Mouse (Mus musculus): ENCODE measurements around the gene Nsl1. TPM values are rescaled to one million over a fixed set of nuclear protein-coding genes. Genes with fewer than 3 reads are reported as not detected.

Nsl1 gene
- polyA plus RNA-seq, 1 experiment from 2014 or later, result 2.4 TPM

DNA sequence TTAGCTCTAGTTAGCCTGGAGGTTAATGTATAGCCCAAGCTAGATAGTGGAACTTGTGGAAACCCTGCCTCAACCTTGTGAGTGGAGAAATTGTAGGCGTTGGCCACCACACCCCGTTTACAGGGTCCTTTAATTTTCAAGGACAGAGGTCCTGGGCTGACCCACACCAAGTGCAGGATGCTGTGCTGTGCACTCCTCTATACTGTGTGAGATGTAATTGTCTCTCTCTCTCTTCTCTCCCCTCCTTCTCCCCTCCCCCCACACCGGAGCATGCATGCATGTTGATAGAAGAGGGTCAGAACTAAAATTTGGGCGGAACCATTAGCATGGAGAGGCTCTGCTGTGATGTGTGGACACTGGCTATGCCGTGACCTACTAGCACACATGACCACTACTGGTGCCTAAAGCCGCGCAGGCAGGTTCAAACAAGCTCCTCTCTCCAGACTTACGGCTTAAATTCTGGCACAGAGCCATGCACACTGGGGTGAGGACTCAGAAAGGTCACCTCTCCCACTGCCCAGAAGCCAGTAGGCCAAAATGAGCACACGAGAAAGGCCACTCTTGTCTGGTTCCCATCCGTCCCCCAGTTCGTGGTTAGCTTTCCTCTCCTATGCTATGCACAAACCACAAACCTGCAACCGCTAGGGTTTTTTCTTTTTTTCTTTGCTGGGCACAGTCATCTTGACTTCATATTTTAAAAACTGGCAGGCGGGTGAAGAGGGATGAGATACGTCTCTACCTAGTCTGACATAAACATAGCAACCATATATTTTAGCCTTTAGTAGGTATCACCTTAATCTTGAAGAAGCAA lies 34.3 kb downstream of the Nsl1 start:
- 51% methylated on average over 14 of the region's 14 CpGs for WGBS
- peaks cover 4% of the 10 kb centered on the region; the same call in 1 of the 2 replicates for H3K4me1 ChIP-seq (ENCODE audit: control insufficient read depth, insufficient read depth, low read length)
- H3K27me3 ChIP-seq (ENCODE audit: control insufficient read depth, insufficient read depth, low read depth, low read length), result peaks cover 15% of the 10 kb centered on the region
- H3K36me3 ChIP-seq (ENCODE audit: control insufficient read depth, insufficient read depth, low read length), result no peaks in the 10 kb centered on the region
- H3K9me3 ChIP-seq (replicated peaks; ENCODE audit: control insufficient read depth, low read length, poor library complexity, severe bottlenecking), result no peaks in the 10 kb centered on the region
- peak overlapping the region; percentile 61; the same call in 1 of the 2 replicates for H3K9ac ChIP-seq (ENCODE audit: low read depth, low read length)
- H3K4me3 ChIP-seq (ENCODE audit: low read depth, low read length), result peak overlapping the region; percentile 63
- peak overlapping the region; percentile 99 for H3K4me2 ChIP-seq (ENCODE audit: low read length)
- ATAC-seq, result 0 out of 2 replicates have a peak, but pooled peaks have one; percentile 32
- H3K27ac ChIP-seq (ENCODE audit: low read length), result no peak overlapping the region

GRCm38 (mm10) chr1:191097802-191098747 lies 35.3 kb downstream of the Nsl1 start, which contains the start of gene Batf3:
Gene Batf3 (plus strand): TSS chr1:191097847.
- H3K27me3 ChIP-seq (ENCODE audit: control insufficient read depth, insufficient read depth, low read depth, low read length), result peaks cover 15% of the 10 kb centered on the region
- peak within 1 kb of the TSS; percentile 61 for H3K9ac ChIP-seq (ENCODE audit: low read depth, low read length)
- ATAC-seq, result peak; percentile 66; the same call in 1 of the 2 replicates
- H3K4me3 ChIP-seq (ENCODE audit: low read depth, low read length), result peak within 1 kb of the TSS; percentile 63
- no peak within 1 kb of the TSS for H3K27ac ChIP-seq (ENCODE audit: low read length)
- no peaks in the 10 kb centered on the region for H3K36me3 ChIP-seq (ENCODE audit: control insufficient read depth, insufficient read depth, low read length)
- no peaks in the 10 kb centered on the region for H3K9me3 ChIP-seq (replicated peaks; ENCODE audit: control insufficient read depth, low read length, poor library complexity, severe bottlenecking)
- WGBS, result 1% methylated on average over 71 of the region's 95 CpGs
- peaks cover 4% of the 10 kb centered on the region; the same call in 1 of the 2 replicates for H3K4me1 ChIP-seq (ENCODE audit: control insufficient read depth, insufficient read depth, low read length)
- peak within 1 kb of the TSS; percentile 99 for H3K4me2 ChIP-seq (ENCODE audit: low read length)

DNA sequence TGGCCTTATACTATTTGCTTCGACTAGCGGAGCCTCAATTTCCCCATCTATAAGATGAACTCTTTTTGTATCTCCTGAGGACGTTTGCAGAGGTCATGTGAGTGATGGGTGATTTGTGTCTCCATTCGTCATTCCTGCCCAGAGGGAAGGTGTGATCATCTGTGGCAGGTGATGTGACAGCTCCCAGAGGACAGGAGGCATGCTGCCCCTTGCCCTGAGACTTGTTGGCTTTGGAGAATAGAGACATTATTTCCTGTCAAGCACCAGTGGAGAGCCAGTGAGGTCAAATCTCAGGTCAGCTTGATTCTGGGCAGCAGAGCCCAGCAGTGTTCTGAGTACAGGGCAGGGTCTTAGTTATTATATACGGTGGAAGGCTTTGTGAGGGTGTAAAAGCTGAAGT lies 36.3 kb downstream of the Nsl1 start:
- Histone ChIP-seq H3K9ac (ENCODE audit: low read depth, low read length) (no peak overlapping the region), H3K9me3 (replicated peaks; ENCODE audit: control insufficient read depth, low read length, poor library complexity, severe bottlenecking) (no peaks in the 10 kb centered on the region), H3K27ac (ENCODE audit: low read length) (no peak overlapping the region), H3K4me1 (ENCODE audit: control insufficient read depth, insufficient read depth, low read length) (peaks cover 4% of the 10 kb centered on the region; the same call in 1 of the 2 replicates), H3K4me2 (ENCODE audit: low read length) (no peak overlapping the region), H3K4me3 (ENCODE audit: low read depth, low read length) (no peak overlapping the region), H3K36me3 (ENCODE audit: control insufficient read depth, insufficient read depth, low read length) (no peaks in the 10 kb centered on the region), H3K27me3 (ENCODE audit: control insufficient read depth, insufficient read depth, low read depth, low read length) (peaks cover 15% of the 10 kb centered on the region)
- no peak for ATAC-seq
- WGBS, result 49% methylated on average over 5 of the region's 5 CpGs

GRCm38 (mm10) chr1:191099772-191100291 lies 37.0 kb downstream of the Nsl1 start:
- H3K27me3 ChIP-seq (ENCODE audit: control insufficient read depth, insufficient read depth, low read depth, low read length), result peaks cover 15% of the 10 kb centered on the region
- peaks cover 4% of the 10 kb centered on the region; the same call in 1 of the 2 replicates for H3K4me1 ChIP-seq (ENCODE audit: control insufficient read depth, insufficient read depth, low read length)
- no peak for ATAC-seq
- no peak overlapping the region for H3K27ac ChIP-seq (ENCODE audit: low read length)
- H3K36me3 ChIP-seq (ENCODE audit: control insufficient read depth, insufficient read depth, low read length), result no peaks in the 10 kb centered on the region
- no peak overlapping the region for H3K9ac ChIP-seq (ENCODE audit: low read depth, low read length)
- 73% methylated on average over 5 of the region's 5 CpGs for WGBS
- H3K4me2 ChIP-seq (ENCODE audit: low read length), result no peak overlapping the region
- H3K4me3 ChIP-seq (ENCODE audit: low read depth, low read length), result no peak overlapping the region
- no peaks in the 10 kb centered on the region for H3K9me3 ChIP-seq (replicated peaks; ENCODE audit: control insufficient read depth, low read length, poor library complexity, severe bottlenecking)

GRCm38 (mm10) chr1:191102730-191103370 lies 40.0 kb downstream of the Nsl1 start:
- no peak for ATAC-seq
- WGBS, result 83% methylated on average over 15 of the region's 15 CpGs

DNA sequence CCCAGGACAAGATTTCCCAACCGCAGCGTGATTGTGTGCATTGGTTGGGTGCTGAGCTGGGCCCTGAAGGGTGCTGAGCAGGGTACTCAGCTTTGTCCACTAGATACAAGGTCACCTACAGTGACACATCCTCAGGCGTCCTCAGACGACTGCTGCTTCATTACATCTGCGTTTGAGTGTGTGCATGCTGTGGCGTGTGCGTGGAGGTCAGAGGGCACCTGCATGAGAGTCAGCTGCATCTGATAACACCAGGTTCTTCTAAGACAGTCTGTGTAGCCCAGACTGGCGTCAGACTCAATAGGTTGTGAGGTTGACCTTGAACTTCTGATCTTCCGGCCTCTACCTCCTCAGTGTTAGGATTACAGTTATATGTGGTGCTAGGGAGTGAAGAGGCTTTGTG lies 42.4 kb downstream of the Nsl1 start:
- Histone ChIP-seq H3K4me2 (ENCODE audit: low read length) (no peak overlapping the region), H3K9ac (ENCODE audit: low read depth, low read length) (no peak overlapping the region), H3K4me1 (ENCODE audit: control insufficient read depth, insufficient read depth, low read length) (no peaks in the 10 kb centered on the region), H3K9me3 (replicated peaks; ENCODE audit: control insufficient read depth, low read length, poor library complexity, severe bottlenecking) (no peaks in the 10 kb centered on the region), H3K27ac (ENCODE audit: low read length) (no peak overlapping the region), H3K36me3 (ENCODE audit: control insufficient read depth, insufficient read depth, low read length) (no peaks in the 10 kb centered on the region), H3K27me3 (ENCODE audit: control insufficient read depth, insufficient read depth, low read depth, low read length) (no peaks in the 10 kb centered on the region), H3K4me3 (ENCODE audit: low read depth, low read length) (no peak overlapping the region)
- WGBS, result 78% methylated on average over 9 of the region's 9 CpGs
- ATAC-seq, result no peak

More at GRCm38 (mm10) chr1:191102730-191103370, 40.0 kb downstream of the Nsl1 start:
- Histone ChIP-seq H3K27me3 (ENCODE audit: control insufficient read depth, insufficient read depth, low read depth, low read length) (peaks cover 10% of the 10 kb centered on the region), H3K4me1 (ENCODE audit: control insufficient read depth, insufficient read depth, low read length) (peaks cover 4% of the 10 kb centered on the region; the same call in 1 of the 2 replicates), H3K9ac (ENCODE audit: low read depth, low read length) (no peak overlapping the region), H3K36me3 (ENCODE audit: control insufficient read depth, insufficient read depth, low read length) (no peaks in the 10 kb centered on the region), H3K4me3 (ENCODE audit: low read depth, low read length) (no peak overlapping the region), H3K9me3 (replicated peaks; ENCODE audit: control insufficient read depth, low read length, poor library complexity, severe bottlenecking) (no peaks in the 10 kb centered on the region), H3K4me2 (ENCODE audit: low read length) (no peak overlapping the region), H3K27ac (ENCODE audit: low read length) (no peak overlapping the region)

GRCm38 (mm10) chr1:191107306-191107705 lies 44.5 kb downstream of the Nsl1 start:
- no peak overlapping the region for H3K4me2 ChIP-seq (ENCODE audit: low read length)
- WGBS, result 75% methylated on average over 10 of the region's 10 CpGs
- H3K9ac ChIP-seq (ENCODE audit: low read depth, low read length), result no peak overlapping the region
- no peak overlapping the region for H3K4me3 ChIP-seq (ENCODE audit: low read depth, low read length)
- ATAC-seq, result no peak
- no peaks in the 10 kb centered on the region for H3K36me3 ChIP-seq (ENCODE audit: control insufficient read depth, insufficient read depth, low read length)
- H3K4me1 ChIP-seq (ENCODE audit: control insufficient read depth, insufficient read depth, low read length), result no peaks in the 10 kb centered on the region
- no peaks in the 10 kb centered on the region for H3K27me3 ChIP-seq (ENCODE audit: control insufficient read depth, insufficient read depth, low read depth, low read length)
- no peaks in the 10 kb centered on the region for H3K9me3 ChIP-seq (replicated peaks; ENCODE audit: control insufficient read depth, low read length, poor library complexity, severe bottlenecking)
- H3K27ac ChIP-seq (ENCODE audit: low read length), result no peak overlapping the region

- H3K4me2 ChIP-seq (ENCODE audit: low read length), result no peak overlapping the region
- WGBS, result 90% methylated on average over 9 of the region's 9 CpGs
These were observed 47.1 kb downstream of the Nsl1 start for GRCm38 (mm10) chr1:191109907-191110306.

More at GRCm38 (mm10) chr1:191109907-191110306, 47.1 kb downstream of the Nsl1 start:
- Histone ChIP-seq H3K4me1 (ENCODE audit: control insufficient read depth, insufficient read depth, low read length) (no peaks in the 10 kb centered on the region), H3K36me3 (ENCODE audit: control insufficient read depth, insufficient read depth, low read length) (no peaks in the 10 kb centered on the region), H3K9me3 (replicated peaks; ENCODE audit: control insufficient read depth, low read length, poor library complexity, severe bottlenecking) (no peaks in the 10 kb centered on the region), H3K9ac (ENCODE audit: low read depth, low read length) (no peak overlapping the region), H3K4me3 (ENCODE audit: low read depth, low read length) (no peak overlapping the region), H3K27me3 (ENCODE audit: control insufficient read depth, insufficient read depth, low read depth, low read length) (no peaks in the 10 kb centered on the region), H3K27ac (ENCODE audit: low read length) (no peak overlapping the region)
- no peak for ATAC-seq
